Mouse (Mus musculus): ENCODE data around the gene Tle4.

DNA sequence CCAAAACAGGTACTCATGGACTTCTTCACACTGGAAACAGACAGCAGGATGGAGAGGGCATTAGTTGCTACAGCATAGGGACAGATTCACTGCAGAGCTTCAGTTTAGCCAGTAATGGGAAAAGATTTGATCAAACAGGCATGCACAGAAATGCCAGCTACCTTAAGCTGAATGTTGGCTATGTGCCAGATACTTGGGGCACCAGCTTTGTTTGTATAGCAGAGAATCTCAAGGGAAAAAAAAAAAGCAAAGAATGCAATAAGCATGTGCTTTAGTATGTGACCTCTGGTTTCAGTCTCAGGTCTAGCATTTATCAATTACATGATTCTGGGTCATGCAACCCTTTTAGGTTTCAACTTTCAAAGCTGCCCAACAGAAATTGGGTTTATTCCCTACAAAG, 118.1 kb downstream of the Tle4 start:
- no peak for TF ChIP-seq CTCF (conservative IDR thresholded peaks at IDR 0.05 in 1 of 2, IDR thresholded peaks at IDR 0.05 in 1 of 2; ENCODE audit: low read depth in 2 of 2, low read length in 2 of 2)
- TF ChIP-seq CHD1 (IDR thresholded peaks at IDR 0.05; ENCODE audit: low read depth, low read length) = no peak
- no peak for TF ChIP-seq MAX (IDR thresholded peaks at IDR 0.05; ENCODE audit: low read length)
- TF ChIP-seq EP300 (IDR thresholded peaks at IDR 0.05; ENCODE audit: low read length) = no peak
- TF ChIP-seq ETS1 (conservative IDR thresholded peaks at IDR 0.05; ENCODE audit: low read depth, low read length) = no peak
- TF ChIP-seq ZNF384 (IDR thresholded peaks at IDR 0.05; ENCODE audit: low read depth, low read length) = no peak
- TF ChIP-seq ZMIZ1 (IDR thresholded peaks at IDR 0.05; ENCODE audit: low read depth, low read length) = no peak
- no peak for TF ChIP-seq POLR2AphosphoS2 (IDR thresholded peaks at IDR 0.05; ENCODE audit: low read depth, low read length)
- no peak for TF ChIP-seq BHLHE40 (IDR thresholded peaks at IDR 0.05; ENCODE audit: low read depth, low read length)
- TF ChIP-seq NELFE (IDR thresholded peaks at IDR 0.05; ENCODE audit: low read depth, low read length) = no peak
